Mouse (Mus musculus) liver, embryonic 14.5 days (tissue): ENCODE measurements around the gene Clint1. TPM values are rescaled to one million over a fixed set of nuclear protein-coding genes. Genes with fewer than 3 reads are reported as not detected.

Experiments used
- ATAC-seq: fragments of 200-750 bp; cut with Nextera tagmentation; 2 replicates; pipeline ENCODE4 v1.8.0; 2017; ENCODE audit warnings: moderate number of reproducible peaks, mild to moderate bottlenecking, moderate library complexity; ENCODE audit not compliant: insufficient read depth
- DNase-seq, 3 experiments: peaks; one replicate each; pipeline ENCODE4 v3.0.0-alpha.2; 2012 to 2013; ENCODE audit warnings: low read depth in 3 of 3, low spot score in 3 of 3
- H3K27ac ChIP-seq: fragments of 300-500 bp; sonication (generic); 2 replicates; pipeline ENCODE4 v1.5.1; 2014; ENCODE audit warnings: moderate library complexity, mild to moderate bottlenecking, control low read depth, inconsistent platforms
- H3K27me3 ChIP-seq: fragments of 300-500 bp; sonication (generic); 2 replicates; pipeline ENCODE4 v1.6.1; 2014; ENCODE audit warnings: mild to moderate bottlenecking, low read length, moderate library complexity; ENCODE audit not compliant: control insufficient read depth, insufficient read depth
- H3K36me3 ChIP-seq: fragments of 300-500 bp; sonication (generic); replicated peaks from 2 replicates; pipeline ENCODE4 v1.6.1; 2014; ENCODE audit warnings: low read depth; ENCODE audit not compliant: control insufficient read depth, insufficient read depth
- H3K4me1 ChIP-seq, 2 experiments: fragments of 200-500 bp in 1 of 2; fragments of 300-500 bp in 1 of 2; sonication (generic) in 1 of 2; replicated peaks; 2 replicates each; pipeline ENCODE4 v1.6.1; 2012 to 2014; ENCODE audit warnings: antibody characterized with exemption in 1 of 2, inconsistent platforms in 1 of 2, low read length in 1 of 2; ENCODE audit not compliant: control insufficient read depth in 2 of 2, insufficient read depth in 2 of 2
- H3K4me2 ChIP-seq: fragments of 300-500 bp; sonication (generic); 2 replicates; pipeline ENCODE4 v1.6.1; 2014; ENCODE audit warnings: low read depth, mild to moderate bottlenecking, control low read depth, moderate library complexity
- H3K4me3 ChIP-seq, 2 experiments: fragments of 200-500 bp in 1 of 2; fragments of 300-500 bp in 1 of 2; sonication (generic) in 1 of 2; 2 replicates each; pipeline ENCODE4 v1.5.1; 2012 to 2014; ENCODE audit warnings: low read depth in 2 of 2, low read length in 2 of 2, mild to moderate bottlenecking in 2 of 2, control low read depth in 1 of 2, inconsistent platforms in 1 of 2, moderate library complexity in 1 of 2; ENCODE audit not compliant: insufficient read depth in 1 of 2
- H3K9ac ChIP-seq: fragments of 300-500 bp; sonication (generic); replicated peaks from 2 replicates; pipeline ENCODE4 v1.6.1; 2014; ENCODE audit warnings: mild to moderate bottlenecking, control low read depth, moderate library complexity
- H3K9me3 ChIP-seq: fragments of 300-500 bp; sonication (generic); 2 replicates; pipeline ENCODE4 v1.6.1; 2016; ENCODE audit warnings: low read length, mixed read lengths; ENCODE audit not compliant: control insufficient read depth
- CTCF ChIP-seq: IDR thresholded peaks from 2 replicates; pipeline ENCODE4 v1.5.1; 2016; ENCODE audit warnings: antibody characterized with exemption, low read depth, control low read depth
- EP300 ChIP-seq: IDR thresholded peaks from 2 replicates; pipeline ENCODE4 v1.6.1; 2016; ENCODE audit warnings: antibody characterized with exemption, low read depth
- WGBS: fragments of 180-500 bp; shearing (Covaris S2); extraction: QIAGEN DNeasy Blood & Tissue Kit; methylation state at CpG from one replicate; pipeline ENCODE4 v1.1.7; 2014; ENCODE audit not compliant: insufficient replicate concordance; 5-methylcytosine and 5-hydroxymethylcytosine counted together
- polyA plus RNA-seq, 2 experiments: library from polyadenylated mRNA; depleted of rRNA in 1 of 2; stranded (reverse) in 1 of 2; unstranded in 1 of 2; fragments of >200 nt; fragmentation: Nextera tagmentation in 1 of 2; extraction: Ambion mirVana in 1 of 2; gene quantifications; 2 replicates each; pipeline versions ENCODE4 v1.2.1 to v1.2.3; 2012 to 2014

The Clint1 gene
- 36.3 and 46.0 TPM in 2 replicates for polyA plus RNA-seq (2012; rRNA removed)
- polyA plus RNA-seq (2014; fragmentation: Nextera tagmentation; extraction: Ambion mirVana), result 41.6 and 43.3 TPM in 2 replicates

DNA sequence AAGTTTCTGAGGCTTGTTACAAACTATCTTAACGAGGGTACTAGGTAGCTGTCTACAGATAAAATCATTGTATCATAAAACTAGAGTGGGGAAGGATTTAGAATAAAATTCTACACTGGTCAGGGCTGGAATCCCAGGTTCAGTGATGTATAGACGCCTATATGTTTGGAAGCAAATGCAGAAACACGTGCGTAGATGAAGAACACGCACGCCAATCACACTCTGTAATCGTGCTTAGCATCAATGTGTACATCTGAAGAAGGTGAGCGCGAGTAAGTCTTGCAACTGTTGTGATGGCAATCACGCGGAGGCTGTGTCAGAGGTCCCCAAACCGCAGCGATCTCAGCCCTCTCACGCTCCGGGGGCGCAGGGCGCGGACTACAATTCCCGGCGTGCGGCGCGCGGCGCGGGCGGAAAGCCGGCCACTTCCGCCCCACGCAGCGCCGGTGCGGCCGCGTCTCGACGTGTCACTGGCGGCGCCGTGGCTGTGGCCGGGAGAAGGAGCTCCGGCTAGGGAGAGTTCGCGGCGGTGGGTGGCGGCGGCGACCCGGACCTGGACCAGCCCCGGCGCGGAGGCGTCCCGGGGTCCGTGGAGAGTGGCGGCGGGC, at the start of gene Clint1:
Clint1 (plus strand) TSS at position 536 of the 608 bp plus-strand sequence.
- Histone ChIP-seq H3K4me3 (peak within 1 kb of the TSS; percentile 97 to 99), H3K9ac (peak within 1 kb of the TSS; percentile 99), H3K36me3 (peaks cover 11% of the 10 kb centered on the region), H3K4me2 (peak within 1 kb of the TSS; percentile 76), H3K9me3 (no peaks in the 10 kb centered on the region), H3K27me3 (no peaks in the 10 kb centered on the region), H3K4me1 (peaks cover 37 to 39% of the 10 kb centered on the region in 2 experiments), H3K27ac (peak within 1 kb of the TSS; percentile 91)
- ATAC-seq (peak; percentile 84), DNase-seq (peak; percentile 55 to 60 (median 57))
- under 1% methylated on average over 56 of the region's 57 CpGs for WGBS
- TF ChIP-seq EP300, result no peak
- TF ChIP-seq CTCF, result no peak

DNA sequence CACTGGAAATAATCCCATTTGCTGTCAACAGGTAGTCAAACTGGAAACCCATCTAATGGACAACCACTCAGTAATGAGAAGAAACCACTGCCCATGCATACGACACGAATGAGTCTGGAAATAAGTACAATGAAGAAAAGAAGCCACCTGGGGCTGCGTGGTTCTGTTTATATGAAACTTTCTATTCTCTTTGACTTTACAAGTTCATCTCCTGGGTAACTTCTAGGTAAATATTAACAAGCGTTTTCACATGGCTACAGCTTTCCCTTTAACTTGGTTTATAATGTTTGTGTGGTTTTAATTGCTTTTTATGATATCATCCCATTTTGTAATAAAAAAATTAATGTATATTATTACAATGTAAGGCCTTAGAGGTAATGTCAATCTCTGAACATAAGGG, 47.8 kb upstream of the Clint1 start:
- H3K9ac ChIP-seq, result no peak overlapping the region
- H3K9me3 ChIP-seq, result no peaks in the 10 kb centered on the region
- TF ChIP-seq EP300 (no peak), CTCF (no peak)
- no peaks in the 10 kb centered on the region for H3K27me3 ChIP-seq
- DNase-seq (no peak), ATAC-seq (no peak)
- H3K27ac ChIP-seq, result peak overlapping the region; percentile 99
- no peak overlapping the region for H3K4me2 ChIP-seq
- WGBS, result 76% methylated on average over 4 of the region's 4 CpGs
- peaks cover 69 to 79% of the 10 kb centered on the region in 2 experiments for H3K4me1 ChIP-seq
- no peaks in the 10 kb centered on the region for H3K36me3 ChIP-seq
- no peak overlapping the region for H3K4me3 ChIP-seq

DNA sequence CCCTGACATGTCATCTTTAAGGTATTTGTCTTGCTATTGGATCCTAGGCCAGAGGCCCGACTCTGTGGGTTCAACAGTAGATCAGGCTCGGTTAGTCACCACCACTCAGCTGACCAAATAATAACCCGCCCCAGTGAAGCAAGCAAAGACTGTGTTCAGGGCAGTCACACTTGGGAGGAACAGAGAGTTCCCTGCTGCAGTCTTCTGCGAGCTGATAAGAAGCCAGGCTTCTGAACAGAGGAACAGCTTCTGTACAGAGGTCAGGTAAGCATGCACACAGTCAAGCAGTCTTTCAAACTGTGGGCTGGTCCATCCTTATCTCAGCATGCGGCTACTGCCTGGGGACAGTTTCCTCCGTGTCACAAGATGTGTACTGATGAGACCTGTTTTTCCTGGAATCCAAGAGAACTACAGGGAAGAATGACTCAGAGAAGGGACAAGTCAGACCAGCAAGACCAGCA, 46.5 kb upstream of the Clint1 start:
- peaks cover 72 to 79% of the 10 kb centered on the region in 2 experiments for H3K4me1 ChIP-seq
- DNase-seq, result peak; percentile 90 to 96 (median 90)
- no peaks in the 10 kb centered on the region for H3K9me3 ChIP-seq
- peak overlapping the region; percentile 99 for H3K27ac ChIP-seq
- H3K36me3 ChIP-seq, result no peaks in the 10 kb centered on the region
- peak; percentile 97 for ATAC-seq
- H3K9ac ChIP-seq, result peak overlapping the region; percentile 71
- H3K4me2 ChIP-seq, result peak overlapping the region; percentile 67
- WGBS, result 7% methylated on average over 6 of the region's 6 CpGs
- TF ChIP-seq EP300 (peak; percentile 99), CTCF (no peak)
- H3K27me3 ChIP-seq, result no peaks in the 10 kb centered on the region
- H3K4me3 ChIP-seq, result no peak overlapping the region; a peak in 1 of 4 replicates

GRCm38 (mm10) chr11:45805810-45806209, 46.0 kb upstream of the Clint1 start:
- peak overlapping the region; percentile 99 for H3K27ac ChIP-seq
- TF ChIP-seq CTCF, result no peak
- TF ChIP-seq EP300, result no peak
- DNase-seq (no peak), ATAC-seq (no peak)
- H3K27me3 ChIP-seq, result no peaks in the 10 kb centered on the region
- peak overlapping the region; percentile 29 to 41; a peak in 3 of 4 replicates for H3K4me3 ChIP-seq
- peak overlapping the region; percentile 71 for H3K9ac ChIP-seq
- peak overlapping the region; percentile 67 for H3K4me2 ChIP-seq
- no peaks in the 10 kb centered on the region for H3K36me3 ChIP-seq
- WGBS, result 29% methylated on average over 2 of the region's 2 CpGs
- peaks cover 77 to 80% of the 10 kb centered on the region in 2 experiments for H3K4me1 ChIP-seq
- no peaks in the 10 kb centered on the region for H3K9me3 ChIP-seq

DNA sequence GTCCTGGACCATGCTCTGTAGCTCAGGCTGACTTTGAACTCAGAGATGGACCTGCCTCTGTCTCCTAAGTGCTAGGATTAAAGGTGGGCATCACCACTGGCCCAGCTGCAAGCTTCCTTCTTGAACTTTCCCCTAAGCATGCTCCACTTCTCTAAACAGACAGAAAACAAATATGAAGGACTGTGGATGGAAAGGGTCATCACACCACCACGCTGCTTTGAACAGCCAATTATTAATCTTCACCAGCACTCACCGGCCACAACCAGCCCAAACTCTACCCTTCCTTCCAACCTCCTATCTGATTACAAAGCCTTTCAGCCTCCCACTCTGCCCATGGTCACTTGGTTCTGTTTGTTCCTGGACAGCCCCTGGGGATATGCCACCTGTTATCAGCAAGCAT, 45.6 kb upstream of the Clint1 start:
- Histone ChIP-seq H3K4me3 (peak overlapping the region; percentile 29 to 41), H3K27me3 (no peaks in the 10 kb centered on the region), H3K4me1 (peaks cover 78 to 80% of the 10 kb centered on the region in 2 experiments), H3K9me3 (no peaks in the 10 kb centered on the region), H3K4me2 (peak overlapping the region; percentile 67), H3K36me3 (no peaks in the 10 kb centered on the region), H3K9ac (peak overlapping the region; percentile 71), H3K27ac (peak overlapping the region; percentile 99)
- no peak for DNase-seq
- WGBS, result 26% methylated on average over 2 of the region's 2 CpGs
- TF ChIP-seq CTCF (no peak), EP300 (no peak)
- no peak for ATAC-seq
